Mouse (Mus musculus) lung, postnatal 10 days (tissue): ENCODE results near the gene Akr1b8.
"Not testable (repeated sequence)": the region's sequence is repeated elsewhere in the genome, so short reads cannot be mapped to it uniquely, and the experiment has no call there.

Experiments used
- DNase-seq: peaks from one replicate; pipeline ENCODE4 v3.0.0; 2021

The Akr1b8 gene

GRCm38 (mm10) chr6:34406746-34407145, 52.8 kb downstream of the Akr1b8 start:
- no peak for DNase-seq

GRCm38 (mm10) chr6:34407403-34407802, 53.5 kb downstream of the Akr1b8 start:
- DNase-seq = no peak

- peak; percentile 41 for DNase-seq
Measured at GRCm38 (mm10) chr6:34412023-34412422, 58.1 kb downstream of the Akr1b8 start, which contains the start of gene Akr1b7. Gene Akr1b7 (plus strand): TSS chr6:34412334.

- no peak for DNase-seq
Measured at GRCm38 (mm10) chr6:34412688-34413087, 58.8 kb downstream of the Akr1b8 start.

GRCm38 (mm10) chr6:34413386-34413785, 59.5 kb downstream of the Akr1b8 start:
- not testable (repeated sequence) for DNase-seq

- no peak for DNase-seq
Measured at GRCm38 (mm10) chr6:34416521-34416920, 62.6 kb downstream of the Akr1b8 start.
